Mouse (Mus musculus) stomach, embryonic 16.5 days (tissue): ENCODE data around the gene Rassf1. TPM values are rescaled to one million over a fixed set of nuclear protein-coding genes. Genes with fewer than 3 reads are reported as not detected.
A peak's percentile ranks its signal among the peaks of the same experiment; 100 is the strongest.

Experiments
- ATAC-seq: fragments of 200-750 bp; cut with Nextera tagmentation; 2 replicates; pipeline ENCODE4 v1.8.0; 2017; ENCODE audit warnings: moderate number of reproducible peaks, moderate TSS enrichment; ENCODE audit not compliant: insufficient read depth, low FRiP score
- H3K27ac ChIP-seq: fragments of 300-500 bp; sonication (generic); 2 replicates; pipeline ENCODE4 v1.5.1; 2014; ENCODE audit warnings: low read length
- H3K27me3 ChIP-seq: fragments of 300-500 bp; sonication (generic); 2 replicates; pipeline ENCODE4 v1.6.1; 2014; ENCODE audit warnings: low read length, control low read depth, mixed read lengths; ENCODE audit not compliant: control insufficient read depth, insufficient read depth
- H3K36me3 ChIP-seq: fragments of 300-500 bp; sonication (generic); 2 replicates; pipeline ENCODE4 v1.6.1; 2014; ENCODE audit warnings: low read length; ENCODE audit not compliant: control insufficient read depth, insufficient read depth
- H3K4me1 ChIP-seq: fragments of 300-500 bp; sonication (generic); 2 replicates; pipeline ENCODE4 v1.6.1; 2014; ENCODE audit warnings: low read length, control low read depth, mixed read lengths; ENCODE audit not compliant: control insufficient read depth, insufficient read depth
- H3K4me2 ChIP-seq: fragments of 300-500 bp; sonication (generic); 2 replicates; pipeline ENCODE4 v1.6.1; 2014; ENCODE audit warnings: low read depth, low read length, mixed read lengths
- H3K4me3 ChIP-seq: fragments of 300-500 bp; sonication (generic); replicated peaks from 2 replicates; pipeline ENCODE4 v1.5.1; 2014; ENCODE audit warnings: mild to moderate bottlenecking, low read length
- H3K9ac ChIP-seq: fragments of 300-500 bp; sonication (generic); 2 replicates; pipeline ENCODE4 v1.6.1; 2014; ENCODE audit warnings: low read length
- H3K9me3 ChIP-seq: fragments of 300-500 bp; sonication (generic); replicated peaks from 2 replicates; pipeline ENCODE4 v1.6.1; 2016; ENCODE audit warnings: low read length, control low read depth; ENCODE audit not compliant: control insufficient read depth
- WGBS: fragments of 180-500 bp; shearing (Covaris S2); extraction: QIAGEN DNeasy Blood & Tissue Kit; methylation state at CpG from one replicate; pipeline ENCODE4 v1.1.7; 2014; 5-methylcytosine and 5-hydroxymethylcytosine counted together
- polyA plus RNA-seq: library from polyadenylated mRNA; unstranded; fragments of >200 nt; fragmentation: Nextera tagmentation; extraction: Ambion mirVana; gene quantifications from 2 replicates; pipeline ENCODE4 v1.2.1, GENCODE M21; 2015

Gene Rassf1
- polyA plus RNA-seq, 1 experiment from 2014 or later, result 63.8 TPM

DNA sequence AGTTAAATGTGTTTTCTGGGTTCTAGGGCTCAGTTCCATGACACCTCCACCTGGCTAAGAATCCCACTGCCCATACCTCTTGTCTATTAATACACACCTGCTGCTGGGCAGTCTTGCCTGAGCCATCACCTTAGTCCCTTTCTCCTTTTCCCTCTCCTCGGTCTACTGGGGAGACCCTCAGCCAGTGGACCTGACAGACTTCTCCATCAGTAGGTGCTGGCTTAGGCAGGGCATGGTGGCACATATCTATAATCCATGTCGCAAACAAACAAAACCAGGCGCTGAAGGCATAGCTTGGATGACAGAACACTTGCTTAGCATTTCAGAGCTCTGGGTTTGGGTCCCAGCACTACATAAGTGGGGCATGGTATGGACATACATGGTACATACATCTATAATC lies 12.6 kb upstream of the Rassf1 start:
- Histone ChIP-seq H3K4me3 (no peak overlapping the region), H3K9ac (no peak overlapping the region), H3K36me3 (peaks cover 12% of the 10 kb centered on the region; the same call in 1 of the 2 replicates), H3K27me3 (no peaks in the 10 kb centered on the region), H3K4me1 (peaks cover 34% of the 10 kb centered on the region), H3K9me3 (no peaks in the 10 kb centered on the region), H3K4me2 (no peak overlapping the region), H3K27ac (no peak overlapping the region)
- ATAC-seq, result no peak
- WGBS, result 83% methylated on average over 3 of the region's 3 CpGs

DNA sequence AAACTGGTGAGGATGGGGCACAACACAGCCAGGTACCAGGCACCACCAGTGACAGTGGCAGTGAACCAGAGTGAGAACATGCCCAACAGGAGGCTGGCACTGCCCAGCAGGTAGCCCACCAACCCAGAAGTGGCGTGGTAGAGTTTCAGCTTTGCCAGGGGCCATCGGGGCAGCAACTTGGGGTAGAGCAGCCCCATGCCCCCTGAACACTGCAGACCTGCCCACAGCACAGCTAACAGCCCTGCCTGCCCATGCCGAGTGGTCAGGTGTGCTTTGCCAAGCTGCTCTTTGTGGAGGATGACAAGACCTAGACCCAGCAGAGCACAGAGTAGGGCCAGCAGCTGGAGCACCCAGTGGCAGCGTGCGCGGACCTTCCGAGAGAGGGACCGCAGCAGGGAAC lies 11.4 kb upstream of the Rassf1 start:
- no peak for ATAC-seq
- Histone ChIP-seq H3K27ac (no peak overlapping the region), H3K4me1 (peaks cover 34% of the 10 kb centered on the region), H3K9ac (no peak overlapping the region), H3K4me3 (no peak overlapping the region), H3K27me3 (no peaks in the 10 kb centered on the region), H3K36me3 (peaks cover 23% of the 10 kb centered on the region; the same call in 1 of the 2 replicates), H3K9me3 (no peaks in the 10 kb centered on the region), H3K4me2 (no peak overlapping the region)
- 91% methylated on average over 8 of the region's 8 CpGs for WGBS

DNA sequence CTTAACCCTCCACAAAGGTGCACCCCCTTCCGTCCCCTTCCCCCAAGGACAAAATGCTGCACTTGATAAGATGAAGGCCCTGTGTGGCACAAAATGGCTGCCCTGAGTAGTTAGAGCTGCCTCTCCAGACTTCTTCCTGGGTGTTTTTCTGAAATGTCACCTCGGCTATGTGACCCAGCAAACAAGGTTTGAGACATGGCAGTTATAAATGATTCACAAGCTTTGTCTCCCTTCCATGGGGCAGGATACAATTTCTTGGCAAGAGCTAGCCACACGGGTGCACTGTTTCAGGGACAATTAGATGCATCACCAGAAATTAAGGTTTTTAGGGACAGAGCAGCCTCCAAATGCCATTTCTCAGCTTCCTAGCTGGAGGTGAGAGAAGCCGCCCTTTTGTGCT lies 10.9 kb upstream of the Rassf1 start:
- WGBS, result 63% methylated on average over 4 of the region's 4 CpGs
- Histone ChIP-seq H3K4me3 (no peak overlapping the region), H3K36me3 (peaks cover 23% of the 10 kb centered on the region; the same call in 1 of the 2 replicates), H3K4me2 (no peak overlapping the region), H3K27me3 (no peaks in the 10 kb centered on the region), H3K4me1 (peaks cover 33% of the 10 kb centered on the region), H3K27ac (no peak overlapping the region), H3K9me3 (no peaks in the 10 kb centered on the region), H3K9ac (no peak overlapping the region)
- no peak for ATAC-seq

- H3K9ac ChIP-seq, result peak overlapping the region; percentile 74
- peaks cover 23% of the 10 kb centered on the region; the same call in 1 of the 2 replicates for H3K36me3 ChIP-seq
- no peaks in the 10 kb centered on the region for H3K27me3 ChIP-seq
- H3K27ac ChIP-seq, result no peak overlapping the region
- no peak for ATAC-seq
- no peaks in the 10 kb centered on the region for H3K9me3 ChIP-seq
- H3K4me2 ChIP-seq, result peak overlapping the region; percentile 76
- peaks cover 27% of the 10 kb centered on the region for H3K4me1 ChIP-seq
- whole genome bisulfite sequencing, result 29% methylated on average over 10 of the region's 10 CpGs
- peak overlapping the region; percentile 66 for H3K4me3 ChIP-seq
These were observed 10.3 kb upstream of the Rassf1 start for GRCm38 (mm10) chr9:107541005-107541404.

- Histone ChIP-seq H3K4me1 (peaks cover 24% of the 10 kb centered on the region), H3K9ac (peak within 1 kb of the TSS; percentile 74), H3K27me3 (no peaks in the 10 kb centered on the region), H3K4me2 (peak within 1 kb of the TSS; percentile 76), H3K4me3 (peak within 1 kb of the TSS; percentile 66), H3K36me3 (peaks cover 23% of the 10 kb centered on the region; the same call in 1 of the 2 replicates), H3K9me3 (no peaks in the 10 kb centered on the region), H3K27ac (peak within 1 kb of the TSS; percentile 64; the same call in 1 of the 2 replicates)
- WGBS, result under 1% methylated on average over 46 of the region's 46 CpGs
- ATAC-seq, result peak; percentile 91
These were observed 9.6 kb upstream of the Rassf1 start, which contains the start of the genes Cyb561d2 and Nprl2 for GRCm38 (mm10) chr9:107541474-107542351. Gene Cyb561d2, minus strand, starts transcription at chr9:107542193. Gene Nprl2, plus strand, starts transcription at chr9:107542226.

- Histone ChIP-seq H3K4me2 (peak overlapping the region; percentile 76), H3K9me3 (no peaks in the 10 kb centered on the region), H3K9ac (peak overlapping the region; percentile 74), H3K27me3 (no peaks in the 10 kb centered on the region), H3K4me1 (peaks cover 25% of the 10 kb centered on the region), H3K36me3 (peaks cover 23% of the 10 kb centered on the region; the same call in 1 of the 2 replicates), H3K4me3 (peak overlapping the region; percentile 66), H3K27ac (0 out of 2 replicates have a peak overlapping the region, but pooled peaks have one; percentile 2)
- 2% methylated on average over 11 of the region's 11 CpGs for WGBS
- ATAC-seq, result 0 out of 2 replicates have a peak, but pooled peaks have one; percentile 3
These were observed 9.0 kb upstream of the Rassf1 start for GRCm38 (mm10) chr9:107542352-107542686.

DNA sequence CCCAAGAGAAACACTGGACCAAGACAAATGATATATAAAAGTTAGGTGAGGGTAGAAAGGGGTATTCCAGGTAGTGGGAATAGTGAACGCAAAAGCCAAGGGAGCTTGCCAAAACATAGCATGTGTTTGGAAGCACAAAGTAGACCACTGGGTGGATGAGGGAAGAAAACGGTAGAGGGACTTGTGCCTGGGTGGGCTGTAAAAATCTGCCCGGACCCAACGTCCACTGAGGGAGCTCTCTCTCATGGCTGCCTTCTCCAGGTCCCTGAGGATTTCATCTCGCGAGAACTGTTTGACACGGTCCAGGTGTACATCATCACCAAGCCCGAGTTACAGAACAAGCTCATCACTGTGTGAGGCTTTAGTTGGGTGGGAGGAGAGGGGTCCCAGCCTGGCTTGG lies 8.6 kb upstream of the Rassf1 start:
- Histone ChIP-seq H3K27me3 (no peaks in the 10 kb centered on the region), H3K4me2 (peak overlapping the region; percentile 76), H3K9me3 (no peaks in the 10 kb centered on the region), H3K36me3 (peaks cover 23% of the 10 kb centered on the region; the same call in 1 of the 2 replicates), H3K4me3 (peak overlapping the region; percentile 66), H3K27ac (0 out of 2 replicates have a peak overlapping the region, but pooled peaks have one; percentile 2), H3K4me1 (peaks cover 26% of the 10 kb centered on the region), H3K9ac (peak overlapping the region; percentile 74)
- 0 out of 2 replicates have a peak, but pooled peaks have one; percentile 9 for ATAC-seq
- 21% methylated on average over 8 of the region's 8 CpGs for WGBS

GRCm38 (mm10) chr9:107543299-107543698 lies 8.1 kb upstream of the Rassf1 start:
- Histone ChIP-seq H3K36me3 (0 out of 2 replicates have a peak, but pooled peaks cover 18% of the 10 kb centered on the region), H3K4me3 (no peak overlapping the region; the same call in 1 of the 2 replicates), H3K27me3 (no peaks in the 10 kb centered on the region), H3K9ac (peak overlapping the region; percentile 74; the same call in 1 of the 2 replicates), H3K4me2 (peak overlapping the region; percentile 76), H3K27ac (no peak overlapping the region), H3K9me3 (no peaks in the 10 kb centered on the region), H3K4me1 (peaks cover 26% of the 10 kb centered on the region)
- no peak for ATAC-seq
- 79% methylated on average over 11 of the region's 11 CpGs for WGBS

DNA sequence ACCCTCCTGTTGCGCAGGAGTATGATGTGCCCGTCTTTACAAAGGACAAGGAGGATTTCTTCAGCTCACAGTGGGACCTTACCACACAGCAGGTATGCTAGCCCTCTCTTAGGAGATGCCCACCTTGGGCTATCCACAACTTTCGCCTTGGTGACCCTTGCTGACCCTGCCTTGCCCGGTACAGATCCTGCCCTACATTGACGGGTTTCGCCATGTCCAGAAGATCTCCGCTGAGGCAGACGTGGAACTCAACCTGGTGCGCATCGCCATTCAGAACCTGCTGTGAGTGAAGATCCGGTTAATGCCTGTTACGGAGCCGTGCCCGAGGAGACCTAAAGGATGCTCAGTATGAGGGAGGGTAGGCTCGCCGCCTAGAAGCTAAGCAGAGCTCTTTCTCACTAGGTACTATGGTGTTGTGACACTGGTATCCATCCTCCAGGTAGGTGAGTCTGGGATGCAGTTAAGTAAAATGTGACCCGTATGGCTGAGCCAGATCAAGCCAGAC lies 7.1 kb upstream of the Rassf1 start:
- no peak overlapping the region for H3K27ac ChIP-seq
- H3K9me3 ChIP-seq, result no peaks in the 10 kb centered on the region
- H3K4me3 ChIP-seq, result no peak overlapping the region
- peaks cover 26% of the 10 kb centered on the region for H3K4me1 ChIP-seq
- H3K9ac ChIP-seq, result no peak overlapping the region
- 0 out of 2 replicates have a peak, but pooled peaks cover 11% of the 10 kb centered on the region for H3K36me3 ChIP-seq
- H3K4me2 ChIP-seq, result no peak overlapping the region
- WGBS, result 94% methylated on average over 17 of the region's 17 CpGs
- H3K27me3 ChIP-seq, result no peaks in the 10 kb centered on the region
- no peak for ATAC-seq
